Mouse (Mus musculus): ENCODE results near the gene Sytl1. TPM values are rescaled to one million over a fixed set of nuclear protein-coding genes. Genes with fewer than 3 reads are reported as not detected.

Sytl1 gene
- not detected for total RNA-seq (2021)
- long read RNA-seq, experiment 1: 0 reads
- long read RNA-seq, experiment 2: 0 reads

DNA sequence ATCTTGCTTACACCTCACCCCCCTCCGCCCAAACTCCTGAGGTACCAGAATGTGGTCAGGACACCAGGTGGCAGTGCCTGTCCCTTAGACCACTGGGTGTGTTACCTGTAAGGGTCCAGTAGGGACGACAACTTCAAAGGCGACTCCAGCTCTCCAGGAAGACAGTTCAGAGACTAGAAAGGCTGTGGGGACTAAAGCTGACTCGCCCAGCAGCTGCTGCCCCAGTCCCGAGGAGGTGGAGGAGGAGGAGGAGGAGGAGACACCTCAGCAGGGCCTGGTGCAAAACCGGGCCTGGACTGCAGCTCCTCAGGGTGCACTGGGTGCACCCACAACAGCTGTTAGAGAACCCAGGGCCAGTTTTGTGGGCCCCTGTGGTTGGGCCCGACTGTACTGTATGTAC lies at the start of gene Sytl1:
Gene Sytl1, minus strand, starts transcription at position 232 of the 400 bp plus-strand sequence.
- DNase-seq: peak; percentile 12
- intact Hi-C loops (cut with DNase I): no loop called here
- TF ChIP-seq CTCF (IDR thresholded peaks at IDR 0.05): no peak
- Histone ChIP-seq H3K27ac (no peak within 1 kb of the TSS), H3K4me3 (no peak within 1 kb of the TSS)

DNA sequence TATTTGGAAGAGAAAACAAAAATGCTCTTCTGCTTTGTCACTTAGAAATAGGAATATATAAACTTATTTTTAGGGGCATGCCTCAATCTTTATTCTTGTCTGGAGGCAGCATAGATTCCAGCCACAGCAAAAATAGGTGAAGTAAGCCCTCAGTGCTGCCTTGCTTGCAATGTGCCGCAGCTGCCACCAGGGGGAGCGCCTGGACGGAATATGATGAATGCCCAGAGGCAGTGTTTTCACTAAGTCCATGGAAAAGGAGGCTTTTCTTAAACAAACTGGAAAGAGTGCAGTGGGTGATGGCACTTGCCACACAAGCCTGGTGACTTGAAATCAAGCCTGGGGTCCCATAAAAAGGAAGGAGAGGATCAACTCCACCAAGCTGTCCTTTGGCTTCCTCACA lies 47.0 kb upstream of the Sytl1 start:
- intact Hi-C loops (cut with DNase I): loop anchor here (1.0 to 5.0 kb wide), 3 partner anchors 34 to 141 kb away; no protein-coding TSS in a partner anchor
- Histone ChIP-seq H3K27ac (no peak overlapping the region), H3K4me3 (no peak overlapping the region)
- 0 out of 2 replicates have a peak, but pooled peaks have one; percentile 100 for TF ChIP-seq CTCF (IDR thresholded peaks at IDR 0.05)
- peak; percentile 90 for DNase-seq

DNA sequence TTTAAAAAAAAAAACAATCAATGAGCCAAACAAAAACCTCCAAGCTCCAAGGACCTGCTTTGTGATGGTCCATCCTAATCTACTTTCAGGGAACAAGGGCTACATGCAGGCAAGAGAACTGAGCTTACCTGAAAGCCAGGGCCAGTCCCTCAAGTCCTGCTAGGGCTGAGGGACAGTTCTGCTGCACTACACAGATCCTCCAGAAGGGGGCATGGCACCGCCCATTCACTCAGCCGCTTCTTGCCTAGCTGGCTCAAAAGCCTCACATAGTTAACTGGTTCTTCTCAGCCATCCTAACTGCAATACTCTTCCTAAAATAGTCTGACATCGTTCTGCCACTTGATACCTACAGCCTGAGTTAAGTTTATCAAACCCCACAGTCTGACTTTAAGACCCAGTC lies 44.4 kb upstream of the Sytl1 start:
- DNase-seq: peak; percentile 77
- TF ChIP-seq CTCF (IDR thresholded peaks at IDR 0.05): peak; percentile 93
- intact Hi-C loops (cut with DNase I): no loop called here
- no peak overlapping the region for H3K4me3 ChIP-seq
- peak overlapping the region; percentile 63; the same call in 1 of the 2 replicates for H3K27ac ChIP-seq

DNA sequence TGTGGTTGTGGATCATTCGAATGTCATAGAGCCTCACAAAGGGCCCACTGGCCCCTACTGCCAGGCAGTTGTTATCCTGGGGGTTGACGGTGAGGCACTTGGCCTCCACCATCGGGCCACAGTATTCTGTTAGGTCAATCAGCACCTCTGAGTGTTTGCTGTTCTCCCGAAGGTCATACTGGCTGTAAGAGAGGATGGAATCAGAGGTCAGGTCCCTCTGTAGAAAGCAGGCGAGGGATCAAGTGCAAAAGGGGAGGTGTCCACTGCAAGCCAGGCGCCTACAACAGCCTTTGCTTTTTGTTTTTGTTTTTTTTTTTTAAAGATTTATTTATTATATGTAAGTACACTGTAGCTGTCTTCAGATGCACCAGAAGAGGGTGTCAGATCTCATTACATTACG lies 42.9 kb upstream of the Sytl1 start:
- no peak for DNase-seq
- H3K4me3 ChIP-seq: no peak overlapping the region
- no peak overlapping the region for H3K27ac ChIP-seq
- TF ChIP-seq CTCF (IDR thresholded peaks at IDR 0.05): no peak
- intact Hi-C loops (cut with DNase I): no loop called here

DNA sequence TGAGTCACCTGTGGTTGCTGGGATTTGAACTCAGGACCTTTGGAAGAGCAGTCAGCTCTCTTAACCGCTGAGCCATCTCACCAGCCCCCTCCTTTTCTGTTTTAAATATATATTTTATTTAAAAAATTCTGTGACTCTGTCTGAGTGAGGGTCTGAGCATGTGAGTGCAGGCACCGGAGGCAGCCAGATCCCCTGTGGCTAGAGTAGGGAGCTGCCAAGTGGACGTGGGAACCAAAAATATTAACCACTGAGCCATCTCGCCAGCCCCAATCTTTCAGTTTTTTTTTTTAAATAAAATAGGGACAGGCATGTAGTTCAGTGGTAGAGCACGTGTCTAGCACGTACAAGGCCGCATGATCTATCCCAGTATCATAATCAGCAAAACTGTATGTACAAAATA lies 41.9 kb upstream of the Sytl1 start:
- intact Hi-C loops (cut with DNase I): no loop called here
- DNase-seq: no peak
- no peak for TF ChIP-seq CTCF (IDR thresholded peaks at IDR 0.05)
- H3K27ac ChIP-seq: no peak overlapping the region
- H3K4me3 ChIP-seq: no peak overlapping the region

DNA sequence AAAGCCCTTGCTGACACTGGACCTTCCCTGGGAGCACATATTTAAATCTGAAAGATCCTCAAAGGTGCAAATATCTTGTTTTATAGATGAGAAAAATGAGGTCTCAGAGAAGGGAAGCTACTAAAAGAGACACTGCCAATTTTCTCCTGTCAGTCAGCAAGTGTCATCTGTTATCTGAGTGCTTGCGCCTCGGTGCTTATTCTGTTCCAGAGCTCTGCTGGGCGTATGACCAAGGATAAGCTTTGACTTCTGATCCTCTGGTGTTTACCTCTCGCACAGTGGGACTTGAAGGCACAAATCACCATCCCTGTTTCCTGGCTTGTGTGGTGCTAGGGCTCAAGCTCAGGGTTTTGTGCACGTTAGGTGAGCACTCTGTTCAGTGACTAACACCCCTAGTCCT lies 39.8 kb upstream of the Sytl1 start:
- intact Hi-C loops (cut with DNase I): loop anchor here (1.0 kb wide), 1 partner anchor 292 kb away; no protein-coding TSS in a partner anchor
- H3K4me3 ChIP-seq: no peak overlapping the region
- peak overlapping the region; percentile 44; the same call in 1 of the 2 replicates for H3K27ac ChIP-seq
- no peak for DNase-seq
- no peak for TF ChIP-seq CTCF (IDR thresholded peaks at IDR 0.05)

DNA sequence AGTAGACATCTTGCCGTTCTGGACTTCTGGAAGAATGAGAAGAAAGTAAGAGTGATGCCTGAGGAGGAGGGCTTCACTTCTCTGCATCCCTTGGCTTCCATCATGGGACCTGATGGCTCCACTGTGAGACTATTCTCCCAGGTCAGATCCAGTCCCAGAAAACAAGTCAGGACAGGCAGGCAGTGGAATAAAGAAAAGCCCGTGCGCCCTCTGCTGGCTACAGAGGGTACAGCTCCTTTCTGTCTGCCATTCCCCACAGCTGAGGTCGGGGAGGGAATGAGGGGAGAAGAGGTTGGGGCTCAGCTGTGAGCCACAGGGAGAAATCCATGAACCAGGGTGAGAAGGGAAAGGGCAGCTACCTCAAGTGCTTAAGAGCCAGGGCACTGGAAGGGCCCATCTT lies 38.9 kb upstream of the Sytl1 start:
- TF ChIP-seq CTCF (IDR thresholded peaks at IDR 0.05): peak; percentile 97
- DNase-seq: peak; percentile 76
- Histone ChIP-seq H3K27ac (peak overlapping the region; percentile 36; the same call in 1 of the 2 replicates), H3K4me3 (no peak overlapping the region)
- intact Hi-C loops (cut with DNase I): loop anchor here (1.0 kb wide), 1 partner anchor 292 kb away; no protein-coding TSS in a partner anchor

DNA sequence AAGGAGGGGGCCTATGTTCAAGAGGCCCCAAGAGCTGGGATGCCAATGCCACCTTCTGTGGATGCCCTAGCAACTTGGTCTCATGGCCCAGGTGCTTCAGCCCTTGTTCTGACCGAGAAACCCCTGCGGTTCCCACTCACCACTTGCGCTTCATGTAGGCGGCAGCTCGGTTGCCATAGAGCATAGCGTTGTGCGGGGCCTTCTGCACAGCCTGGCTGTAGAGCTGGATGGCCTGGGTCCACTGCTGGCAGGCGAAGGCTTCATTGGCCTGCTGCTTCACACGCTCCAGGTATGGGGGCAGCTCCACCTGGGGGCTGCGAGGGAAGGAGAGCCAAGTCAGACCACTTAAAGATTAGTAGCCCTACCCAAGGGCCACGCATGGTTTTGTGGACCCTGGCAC lies 37.5 kb upstream of the Sytl1 start:
- intact Hi-C loops (cut with DNase I): no loop called here

DNA sequence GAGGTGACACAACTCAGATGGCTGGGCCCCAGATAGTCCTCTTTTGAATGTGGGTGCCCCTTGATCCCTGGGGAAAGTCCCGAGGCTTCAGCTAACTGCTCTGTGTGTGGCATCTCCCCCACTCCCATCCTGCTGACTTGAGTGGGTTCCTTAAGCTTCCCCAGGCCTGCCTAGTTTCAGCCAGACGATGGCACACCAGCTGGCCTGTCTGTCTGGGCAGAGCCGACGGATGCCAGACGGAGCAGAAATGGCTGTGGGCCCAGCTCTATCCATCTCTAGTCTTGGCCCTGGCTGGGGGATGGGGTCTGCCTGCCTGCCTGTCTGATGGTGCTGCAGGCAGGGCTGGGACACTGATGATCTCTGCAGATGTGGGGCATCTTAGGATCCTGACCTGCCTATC lies 36.8 kb upstream of the Sytl1 start:
- intact Hi-C loops (cut with DNase I): loop anchor here (1.0 to 5.0 kb wide), 2 partner anchors 67 to 290 kb away; no protein-coding TSS in a partner anchor
- peak overlapping the region; percentile 52 for H3K27ac ChIP-seq
- TF ChIP-seq CTCF (IDR thresholded peaks at IDR 0.05): no peak
- DNase-seq: peak; percentile 26
- no peak overlapping the region for H3K4me3 ChIP-seq

More for the DNA sequence above, 37.5 kb upstream of the Sytl1 start:
- TF ChIP-seq CTCF (IDR thresholded peaks at IDR 0.05): no peak
- Histone ChIP-seq H3K27ac (no peak overlapping the region), H3K4me3 (no peak overlapping the region)
- no peak for DNase-seq

DNA sequence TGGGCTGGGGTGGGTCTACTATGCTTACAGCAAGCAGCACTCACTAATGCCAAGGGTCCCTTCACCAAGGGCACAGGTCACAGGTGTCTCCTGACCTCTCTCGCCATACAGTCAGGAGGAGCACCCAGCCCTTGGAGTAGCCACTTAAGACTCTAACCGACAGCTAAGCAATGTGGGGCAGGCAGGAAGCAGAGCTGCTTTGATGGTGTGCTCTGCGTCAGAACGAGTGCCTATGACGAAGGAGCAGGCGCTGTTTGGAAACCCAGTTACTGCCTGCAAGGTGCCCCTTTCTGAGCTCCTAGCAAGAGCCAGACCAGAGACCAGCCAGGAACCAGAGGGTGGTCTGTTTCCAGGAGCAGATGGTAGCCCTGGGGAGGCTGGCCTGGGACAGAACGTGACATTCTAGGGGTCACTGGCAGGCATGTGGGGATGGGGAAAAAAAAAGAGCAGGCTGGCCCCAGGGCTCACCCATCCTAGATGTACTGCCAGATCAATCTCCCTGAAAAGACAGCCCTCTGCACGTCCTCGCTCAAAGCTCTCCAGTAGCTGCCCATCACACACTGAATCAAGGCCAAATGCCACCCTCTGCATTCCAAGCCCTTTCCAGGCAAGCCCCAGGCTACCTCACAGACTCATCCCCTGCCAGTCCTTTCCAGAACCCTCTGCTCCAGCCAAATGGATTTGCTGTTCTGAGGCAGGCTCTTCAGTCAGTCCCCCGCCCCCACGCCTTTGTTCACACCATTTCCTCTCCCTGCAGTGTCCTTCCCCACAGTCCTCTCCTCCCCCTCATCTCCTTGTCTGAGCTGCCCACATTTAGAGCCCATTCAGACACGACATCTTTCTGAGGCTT lies 35.8 kb upstream of the Sytl1 start:
- intact Hi-C loops (cut with DNase I): loop anchor here (1.0 to 5.0 kb wide), 2 partner anchors 66 to 289 kb away; no protein-coding TSS in a partner anchor
- Histone ChIP-seq H3K4me3 (no peak overlapping the region), H3K27ac (peak overlapping the region; percentile 52)
- DNase-seq: peak; percentile 43
- TF ChIP-seq CTCF (IDR thresholded peaks at IDR 0.05): no peak

DNA sequence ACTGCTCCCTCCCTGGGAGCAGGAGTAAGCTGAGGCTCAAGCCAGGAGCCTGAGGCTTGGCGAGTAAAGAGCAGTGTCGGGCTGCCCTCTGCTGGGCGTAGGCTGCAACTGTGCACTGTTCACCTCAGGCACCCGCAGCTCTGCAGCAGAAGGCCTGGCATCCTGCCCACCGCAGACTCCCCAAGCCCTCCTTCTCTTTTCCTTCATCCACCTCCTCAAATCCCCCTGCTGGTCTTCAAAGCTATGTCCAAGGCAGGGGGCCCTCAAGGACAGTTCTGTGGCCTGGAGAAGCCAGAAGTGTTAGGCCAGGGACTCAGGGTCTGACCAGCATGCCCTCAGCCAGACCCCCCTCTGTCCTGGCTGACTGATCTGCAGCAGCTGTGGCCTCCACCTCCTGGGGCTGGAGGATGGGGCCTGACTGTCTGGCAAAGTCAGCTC lies 34.9 kb upstream of the Sytl1 start:
- Histone ChIP-seq H3K27ac (peak overlapping the region; percentile 52), H3K4me3 (no peak overlapping the region)
- peak; percentile 88 for DNase-seq
- intact Hi-C loops (cut with DNase I): loop anchor here (2.0 to 5.0 kb wide), 2 partner anchors 66 to 81 kb away; no protein-coding TSS in a partner anchor
- peak; percentile 97; the same call in 1 of the 2 replicates for TF ChIP-seq CTCF (IDR thresholded peaks at IDR 0.05)

DNA sequence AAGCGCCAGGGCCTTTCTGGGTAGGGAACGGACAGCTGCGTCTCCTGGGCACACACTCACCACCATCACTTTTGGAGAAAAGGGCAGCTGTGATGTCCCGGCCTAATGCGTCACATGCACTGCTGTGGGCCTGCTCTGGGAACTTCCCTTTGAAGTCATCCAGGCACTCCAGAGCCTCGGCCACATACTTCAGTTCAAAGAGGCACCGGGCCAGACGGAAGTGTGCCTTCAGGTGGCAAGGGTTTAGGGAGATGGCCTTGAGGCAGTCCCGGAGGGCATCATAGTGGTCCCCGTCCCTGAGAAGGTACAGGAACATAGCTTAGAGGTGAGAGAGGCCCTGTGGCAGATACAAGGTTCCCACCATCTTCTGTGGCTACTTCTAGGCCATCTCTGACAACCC lies 34.4 kb upstream of the Sytl1 start:
- TF ChIP-seq CTCF (IDR thresholded peaks at IDR 0.05): no peak
- no peak for DNase-seq
- intact Hi-C loops (cut with DNase I): loop anchor here (2.0 to 5.0 kb wide), 2 partner anchors 65 to 81 kb away; no protein-coding TSS in a partner anchor

DNA sequence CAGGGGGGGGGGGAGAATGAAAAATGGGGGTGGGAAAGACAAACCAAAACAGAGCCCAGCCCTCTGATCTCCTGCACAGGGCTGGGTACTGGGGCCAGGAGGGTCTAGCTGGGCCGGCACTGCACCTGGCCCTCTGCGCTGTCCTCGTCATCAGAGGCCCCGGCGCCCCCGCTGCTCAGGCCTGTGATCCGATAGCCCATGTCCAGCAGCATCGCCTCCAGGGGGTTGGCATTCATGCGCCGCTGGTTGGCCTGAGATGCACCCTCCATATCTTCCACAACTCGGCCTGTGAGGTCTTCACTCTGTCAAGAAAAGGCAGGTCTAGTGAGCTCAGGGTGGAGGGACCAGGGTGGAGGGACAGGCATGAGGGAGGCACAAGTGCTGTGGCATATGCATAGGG lies 31.2 kb upstream of the Sytl1 start:
- intact Hi-C loops (cut with DNase I): no loop called here
- no peak overlapping the region for H3K4me3 ChIP-seq
- no peak overlapping the region for H3K27ac ChIP-seq
- peak; percentile 23 for DNase-seq
- no peak for TF ChIP-seq CTCF (IDR thresholded peaks at IDR 0.05)

More for the DNA sequence above, 34.4 kb upstream of the Sytl1 start:
- H3K27ac ChIP-seq: peak overlapping the region; percentile 35; the same call in 1 of the 2 replicates
- no peak overlapping the region for H3K4me3 ChIP-seq

Measured in gastrocnemius, adult 2 months (tissue).